Mouse (Mus musculus) cerebellum, postnatal 10 days (tissue): ENCODE results near the gene Panx1.

ENCODE experiments used
- DNase-seq, 2 experiments: peaks; one replicate each; pipeline ENCODE4 v3.0.0; 2021; ENCODE audit warnings: mixed read lengths in 2 of 2

Panx1 gene

DNA sequence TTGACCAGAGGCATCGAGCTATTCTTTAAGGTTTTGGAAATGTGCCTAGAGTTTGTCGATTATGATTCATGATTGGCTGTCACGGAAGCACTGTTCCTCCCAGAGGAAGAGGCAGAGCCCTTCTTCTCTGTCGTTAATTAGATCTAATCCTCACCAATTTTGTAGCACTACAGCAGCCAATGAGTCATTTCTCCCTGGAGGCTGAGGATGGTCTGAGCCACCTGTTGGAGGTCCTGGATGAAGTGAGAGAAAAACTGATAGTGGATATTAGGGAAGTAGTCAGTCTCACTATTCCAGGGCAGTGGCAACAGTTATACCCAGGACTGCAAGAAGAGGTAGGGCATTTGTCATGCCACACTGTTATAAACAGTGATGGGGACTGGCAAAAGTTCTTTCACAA is 75.1 kb downstream of the Panx1 start:
- DNase-seq: no peak

DNA sequence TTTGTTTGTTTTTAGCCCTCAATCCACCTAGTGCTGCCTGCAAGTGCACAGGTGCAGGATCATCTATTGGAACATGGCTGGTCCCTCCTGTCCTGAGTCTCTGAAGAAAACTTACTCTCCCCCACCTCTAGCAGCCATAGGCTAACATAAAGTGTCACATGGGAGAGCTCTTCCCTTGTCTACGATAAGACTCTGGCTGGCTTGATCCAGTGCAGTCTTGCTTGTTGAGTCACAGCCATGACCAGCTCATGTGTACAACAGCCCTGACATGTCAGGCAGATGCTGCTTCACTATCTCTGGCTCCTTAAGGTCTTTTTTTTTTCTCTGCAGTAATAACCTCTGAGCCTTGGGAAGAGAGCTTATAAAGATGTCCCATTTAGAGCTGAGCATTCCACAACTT is 77.7 kb downstream of the Panx1 start:
- DNase-seq: no peak

DNA sequence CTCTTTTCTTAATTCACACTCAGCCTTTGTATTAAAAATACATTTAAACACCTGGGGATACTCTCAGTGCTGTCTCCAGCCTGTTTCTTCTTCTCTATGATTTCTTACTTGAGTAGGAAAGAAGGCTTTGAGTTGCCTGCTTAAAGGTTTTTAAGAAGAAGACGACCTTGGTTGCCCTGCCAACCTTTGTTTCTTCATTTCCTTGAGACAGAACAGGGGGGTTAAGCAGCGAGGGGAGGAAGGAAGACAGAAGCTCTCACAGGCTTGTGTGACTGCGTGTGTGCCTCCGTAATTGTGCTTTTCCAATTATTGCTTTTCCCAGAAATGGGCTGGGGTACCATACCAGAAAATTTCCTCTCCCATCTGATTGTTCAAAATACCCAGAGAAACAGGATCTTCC is 78.5 kb downstream of the Panx1 start:
- no peak for DNase-seq

DNA sequence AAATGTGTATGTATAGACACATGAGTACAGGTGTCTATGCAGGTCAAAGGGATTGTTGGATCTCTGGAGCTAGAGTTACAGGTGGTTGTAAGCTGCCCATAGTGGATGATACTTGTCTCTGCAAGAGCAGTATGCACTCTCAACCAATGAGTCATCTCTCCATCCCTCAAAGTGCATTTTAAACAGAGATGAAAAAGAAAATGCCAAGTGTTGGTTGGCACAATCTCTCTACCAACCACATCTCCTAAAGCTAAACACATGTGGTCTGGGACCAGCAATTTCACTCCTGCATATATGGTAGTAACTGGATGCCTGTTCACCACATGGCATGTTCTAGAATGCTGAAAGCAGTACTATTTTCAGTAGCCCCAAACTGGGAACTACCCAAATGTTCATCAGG is 79.9 kb downstream of the Panx1 start:
- no peak for DNase-seq

DNA sequence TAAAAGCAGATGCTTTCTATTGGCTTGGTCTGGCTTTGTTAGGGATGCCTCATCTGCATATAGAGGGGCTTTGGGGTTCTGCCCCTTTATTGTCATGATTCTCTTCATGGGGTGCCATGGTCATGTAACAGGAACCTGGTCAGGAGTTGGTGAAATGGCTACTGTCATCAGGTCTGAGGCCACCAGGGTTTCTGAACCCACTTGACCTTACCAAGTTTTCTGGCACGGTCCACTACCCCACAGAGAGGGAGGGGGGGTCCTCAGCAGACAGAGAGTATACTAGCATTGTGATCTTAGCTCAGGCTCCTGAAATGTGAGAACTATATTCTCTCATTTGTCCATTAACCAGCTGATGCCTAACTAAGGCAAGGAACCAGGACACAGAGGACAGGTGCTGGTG is 82.5 kb downstream of the Panx1 start:
- DNase-seq: no peak

DNA sequence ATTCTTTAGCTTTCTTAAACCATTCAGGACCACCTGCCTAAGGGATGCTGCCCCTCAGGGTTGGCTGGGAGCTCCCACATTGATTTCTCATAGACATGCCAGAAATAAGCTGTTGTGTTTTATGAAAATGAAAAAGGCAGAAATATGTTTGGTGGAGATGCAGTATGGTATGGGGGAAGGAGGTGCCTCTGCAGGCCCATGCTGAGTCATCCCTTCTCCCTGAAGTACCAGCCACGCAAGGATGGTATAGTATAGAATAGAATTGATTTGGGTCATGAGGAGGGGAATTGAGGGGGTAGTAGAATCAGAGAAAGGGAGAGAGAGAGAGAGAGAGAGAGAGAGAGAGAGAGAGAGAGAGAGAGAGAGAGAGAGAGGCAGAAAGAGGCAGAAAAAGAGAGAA is 90.6 kb downstream of the Panx1 start:
- no peak for DNase-seq
